Mouse (Mus musculus) E14TG2a.4 (cell line): ENCODE measurements around the gene Wdhd1.

Source experiments
- CTCF ChIP-seq: conservative IDR thresholded peaks from 2 replicates; pipeline ENCODE4 v1.5.1; 2014; ENCODE audit warnings: low read length
- POU5F1 ChIP-seq: IDR thresholded peaks from 2 replicates; pipeline ENCODE4 v1.6.1; 2014; ENCODE audit warnings: low read length, borderline replicate concordance

GRCm38 (mm10) chr14:47273751-47274150 is 2.9 kb downstream of the Wdhd1 start:
- TF ChIP-seq CTCF (no peak), POU5F1 (no peak)
